Mouse (Mus musculus) liver, postnatal 0 days (tissue): Measurements from ENCODE around the gene Sirt7. TPM values are rescaled to one million over a fixed set of nuclear protein-coding genes. Genes with fewer than 3 reads are reported as not detected.
"Not testable (repeated sequence)": the region's sequence is repeated elsewhere in the genome, so short reads cannot be mapped to it uniquely, and the experiment has no call there.

Source experiments
- ATAC-seq: fragments of 200-750 bp; cut with Nextera tagmentation; 2 replicates; pipeline ENCODE4 v1.8.0; 2017; ENCODE audit warnings: mild to moderate bottlenecking, moderate library complexity
- DNase-seq: peaks from one replicate; pipeline ENCODE4 v3.0.0-alpha.2; 2016
- H3K27ac ChIP-seq: fragments of 300-500 bp; sonication (generic); 2 replicates; pipeline ENCODE4 v1.5.1; 2014; ENCODE audit warnings: antibody characterized with exemption, moderate library complexity, mild to moderate bottlenecking, low read depth
- H3K27me3 ChIP-seq: fragments of 300-500 bp; sonication (generic); 2 replicates; pipeline ENCODE4 v1.6.1; 2014; ENCODE audit warnings: low read length, control low read depth, mixed read lengths; ENCODE audit not compliant: insufficient read depth
- H3K36me3 ChIP-seq: fragments of 300-500 bp; sonication (generic); replicated peaks from 2 replicates; pipeline ENCODE4 v1.6.1; 2014; ENCODE audit warnings: mild to moderate bottlenecking, control low read depth, low read length, moderate library complexity, mixed read lengths; ENCODE audit not compliant: insufficient read depth
- H3K4me1 ChIP-seq: fragments of 300-500 bp; sonication (generic); 2 replicates; pipeline ENCODE4 v1.6.1; 2014; ENCODE audit warnings: antibody characterized with exemption, mild to moderate bottlenecking, control low read depth; ENCODE audit not compliant: insufficient read depth
- H3K4me2 ChIP-seq: fragments of 300-500 bp; sonication (generic); 2 replicates; pipeline ENCODE4 v1.6.1; 2014; ENCODE audit warnings: low read depth, mild to moderate bottlenecking, low read length, moderate library complexity, mixed read lengths
- H3K4me3 ChIP-seq: fragments of 300-500 bp; sonication (generic); 2 replicates; pipeline ENCODE4 v1.5.1; 2014; ENCODE audit warnings: low read depth, low read length
- H3K9ac ChIP-seq: fragments of 300-500 bp; sonication (generic); replicated peaks from 2 replicates; pipeline ENCODE4 v1.6.1; 2014; ENCODE audit warnings: mild to moderate bottlenecking, moderate library complexity
- H3K9me3 ChIP-seq: fragments of 300-500 bp; sonication (generic); 2 replicates; pipeline ENCODE4 v1.6.1; 2016; ENCODE audit warnings: mild to moderate bottlenecking, control low read depth, low read length, mixed read lengths
- CTCF ChIP-seq: sonication (generic); IDR thresholded peaks from 2 replicates; pipeline ENCODE4 v1.5.1; 2016; ENCODE audit warnings: antibody characterized with exemption, low read depth
- EP300 ChIP-seq: IDR thresholded peaks from 2 replicates; pipeline ENCODE4 v1.6.1; 2016; ENCODE audit warnings: antibody characterized with exemption, low read depth, mild to moderate bottlenecking
- WGBS: fragments of 180-500 bp; shearing (Covaris S2); extraction: QIAGEN DNeasy Blood & Tissue Kit; methylation state at CpG from one replicate; pipeline ENCODE4 v1.1.7; 2014; ENCODE audit not compliant: insufficient replicate concordance; 5-methylcytosine and 5-hydroxymethylcytosine counted together
- polyA plus RNA-seq: library from polyadenylated mRNA; unstranded; fragments of >200 nt; fragmentation: Nextera tagmentation; extraction: Ambion mirVana; gene quantifications from 2 replicates; pipeline ENCODE4 v1.2.1, GENCODE M21; 2015

Sirt7 gene
- polyA plus RNA-seq, 1 experiment from 2014 or later = 34.3 TPM

DNA sequence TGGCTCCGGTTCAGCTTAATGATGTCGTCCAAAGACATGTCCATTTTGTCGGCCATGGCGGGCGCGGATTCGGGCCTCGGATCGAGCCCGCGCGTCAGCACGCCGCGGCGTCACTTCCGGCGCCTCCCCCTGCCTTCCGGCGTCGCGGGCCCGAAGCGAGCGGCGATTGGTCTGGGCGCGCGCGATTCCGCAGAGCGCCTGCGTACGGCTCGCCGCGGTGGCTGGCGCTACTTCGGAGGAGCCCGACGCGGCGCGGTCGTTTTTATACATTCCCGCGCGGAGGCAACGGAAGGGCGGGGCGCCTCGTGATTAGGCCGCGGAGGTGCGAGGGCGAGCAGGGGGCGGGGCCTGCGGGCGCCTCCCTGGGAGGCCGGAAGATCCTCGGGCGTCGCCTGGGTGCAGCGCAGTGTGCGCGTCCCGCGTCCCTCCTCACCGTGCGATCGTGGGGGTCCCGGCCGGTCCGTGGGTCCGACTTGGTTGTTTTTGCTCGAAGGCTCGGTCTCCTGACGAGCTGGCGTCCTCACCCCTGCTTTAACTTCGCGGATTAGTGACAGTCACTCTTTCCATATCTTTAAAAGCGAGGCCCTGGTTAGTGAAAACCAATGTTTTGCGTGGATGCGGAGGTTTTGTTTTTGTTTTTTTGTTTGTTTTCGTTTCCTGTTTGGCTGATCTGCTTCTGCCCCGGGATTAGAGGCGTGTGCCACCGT lies 26.6 kb downstream of the Sirt7 start, which contains the start of the genes Alyref and Anapc11:
TSS of gene Alyref (minus strand) at position 83 of the 707 bp plus-strand sequence.
TSS of gene Anapc11 (plus strand) at position 139 of the 707 bp plus-strand sequence.
- TF ChIP-seq EP300 (no peak), CTCF (no peak)
- Histone ChIP-seq H3K36me3 (peaks cover 43% of the 10 kb centered on the region), H3K9ac (peak within 1 kb of the TSS; percentile 97), H3K27me3 (no peaks in the 10 kb centered on the region), H3K4me3 (peak within 1 kb of the TSS; percentile 93), H3K4me2 (peak within 1 kb of the TSS; percentile 82), H3K27ac (peak within 1 kb of the TSS; percentile 95), H3K9me3 (no peaks in the 10 kb centered on the region), H3K4me1 (peaks cover 32% of the 10 kb centered on the region)
- DNase-seq (peak; percentile 97), ATAC-seq (peak; percentile 98)
- 1% methylated on average over 59 of the region's 88 CpGs for WGBS

DNA sequence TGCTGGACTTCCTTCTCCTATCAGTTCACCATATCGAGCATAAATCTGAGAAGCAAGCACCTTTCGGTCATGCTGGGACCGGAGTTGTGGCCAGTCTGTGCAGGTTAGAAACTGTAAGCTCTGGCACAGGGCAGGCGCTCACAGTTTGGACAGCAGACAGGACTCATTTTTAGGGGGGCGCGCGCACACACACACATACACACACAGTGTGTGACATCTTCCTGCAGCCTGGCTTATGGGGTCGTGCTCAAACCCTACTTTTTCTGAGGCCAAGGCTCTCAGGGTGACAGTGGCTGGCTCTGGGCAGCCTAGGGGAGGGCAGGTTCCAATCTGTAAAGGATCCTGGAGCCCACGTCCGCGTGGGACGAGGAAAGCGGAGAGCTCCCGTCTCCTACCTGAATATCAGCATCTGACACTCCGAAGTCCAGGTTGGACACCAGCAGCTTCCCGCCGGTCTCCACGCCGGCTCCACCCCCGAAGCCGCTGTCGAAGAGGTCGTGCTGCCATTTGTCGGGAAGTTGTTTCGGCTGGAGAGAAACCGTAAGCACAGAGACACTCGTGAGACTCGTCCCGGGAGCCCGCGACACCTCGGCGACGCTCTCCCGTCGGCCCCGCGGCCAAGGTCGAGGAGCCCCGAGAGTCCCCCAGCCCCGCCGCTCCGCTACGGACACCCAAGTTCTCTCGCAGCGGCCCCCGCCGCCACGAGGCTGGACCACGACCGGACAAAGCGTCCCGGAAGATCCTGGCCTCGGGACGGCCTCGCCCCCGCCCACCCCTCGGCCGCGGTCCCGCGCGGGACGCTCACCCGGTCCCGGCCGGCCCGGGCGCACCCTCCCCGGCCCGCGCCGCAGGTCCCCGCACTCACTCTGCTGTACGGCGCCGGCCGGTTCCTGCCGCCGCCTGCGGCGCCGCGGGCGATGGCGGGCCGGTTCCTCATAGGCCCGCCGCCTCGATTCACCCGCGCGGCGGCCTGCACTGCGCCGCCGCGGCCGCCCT lies 27.5 kb downstream of the Sirt7 start:
- peak overlapping the region; percentile 93 for H3K4me3 ChIP-seq
- H3K4me2 ChIP-seq = peak overlapping the region; percentile 82
- 4% methylated on average over 73 of the region's 99 CpGs for WGBS
- no peaks in the 10 kb centered on the region for H3K27me3 ChIP-seq
- H3K27ac ChIP-seq = peak overlapping the region; percentile 95
- TF ChIP-seq EP300 (no peak), CTCF (no peak)
- H3K36me3 ChIP-seq = peaks cover 52% of the 10 kb centered on the region
- H3K4me1 ChIP-seq = peaks cover 30% of the 10 kb centered on the region
- peak overlapping the region; percentile 97 for H3K9ac ChIP-seq
- H3K9me3 ChIP-seq = no peaks in the 10 kb centered on the region
- ATAC-seq (peak; percentile 47), DNase-seq (peak; percentile 58)

DNA sequence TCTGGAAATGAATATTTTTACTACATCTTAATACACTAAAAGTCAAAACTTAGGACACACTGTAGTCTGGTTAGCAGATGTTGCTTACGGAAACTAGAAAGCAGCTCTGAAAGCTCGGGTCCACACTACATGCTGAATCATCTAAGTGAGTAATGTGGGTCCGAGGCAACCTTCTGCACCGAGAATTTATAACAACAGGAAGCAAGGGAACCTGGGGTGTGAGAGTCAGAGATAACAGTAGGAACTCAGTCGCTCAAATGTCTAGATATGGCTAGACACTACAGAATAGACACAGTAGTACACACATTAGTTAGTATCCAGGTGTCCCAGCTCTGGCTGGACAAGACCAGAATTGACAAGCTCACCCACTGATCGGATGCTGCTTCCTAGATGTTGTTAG lies 36.5 kb downstream of the Sirt7 start:
- Histone ChIP-seq H3K9me3 (no peaks in the 10 kb centered on the region), H3K4me3 (no peak overlapping the region), H3K36me3 (peaks cover 62% of the 10 kb centered on the region), H3K27ac (no peak overlapping the region), H3K9ac (no peak overlapping the region), H3K4me1 (no peaks in the 10 kb centered on the region), H3K27me3 (no peaks in the 10 kb centered on the region), H3K4me2 (no peak overlapping the region)
- DNase-seq (no peak), ATAC-seq (peak; percentile 53)
- WGBS = 45% methylated on average over 6 of the region's 6 CpGs
- TF ChIP-seq EP300 = no peak
- no peak for TF ChIP-seq CTCF

DNA sequence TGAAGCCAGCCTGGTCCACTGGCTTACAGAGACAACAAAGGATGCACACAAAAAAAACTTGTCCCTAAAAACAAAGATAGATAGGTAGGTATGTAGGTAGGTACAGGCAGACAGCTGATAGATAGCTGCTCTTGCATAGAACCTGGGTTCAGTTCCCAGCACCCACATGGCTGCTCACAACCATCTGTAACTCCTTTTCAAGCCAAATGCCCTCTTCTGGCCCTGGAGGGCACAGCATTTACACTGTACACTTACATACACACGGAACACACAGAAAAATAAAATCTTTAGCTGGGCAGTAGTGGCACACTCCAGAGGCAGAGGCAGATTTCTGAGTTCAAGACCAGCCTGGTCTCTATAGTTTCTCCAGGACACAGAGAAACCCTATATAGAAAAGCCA lies 41.1 kb downstream of the Sirt7 start:
- TF ChIP-seq EP300 (no peak), CTCF (no peak)
- DNase-seq (no peak), ATAC-seq (no peak)
- Histone ChIP-seq H3K27me3 (no peaks in the 10 kb centered on the region), H3K9ac (no peak overlapping the region), H3K36me3 (peaks cover 32% of the 10 kb centered on the region), H3K27ac (no peak overlapping the region), H3K4me1 (peaks cover 28% of the 10 kb centered on the region), H3K4me3 (no peak overlapping the region), H3K9me3 (no peaks in the 10 kb centered on the region), H3K4me2 (no peak overlapping the region)
- 88% methylated on average over 1 of the region's 1 CpGs for WGBS

DNA sequence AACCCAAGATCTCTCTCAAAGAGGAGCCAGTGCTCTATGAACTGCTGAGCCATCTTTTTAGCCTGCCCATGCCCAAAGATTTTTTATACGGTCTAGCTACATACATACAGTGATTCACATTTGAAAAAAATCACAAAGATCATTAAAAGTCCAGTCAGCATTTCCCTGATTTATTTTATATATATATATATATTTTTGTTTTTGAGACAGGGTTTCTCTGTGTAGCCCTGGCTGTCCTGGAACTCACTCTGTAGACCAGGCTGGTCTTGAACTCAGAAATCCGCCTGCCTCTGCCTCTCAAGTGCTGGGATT lies 42.1 kb downstream of the Sirt7 start:
- H3K9ac ChIP-seq, H3K4me2 ChIP-seq, H3K27ac ChIP-seq, H3K27me3 ChIP-seq, H3K4me3 ChIP-seq, H3K9me3 ChIP-seq, DNase-seq, ATAC-seq: not testable (repeated sequence)
- 80% methylated on average over 2 of the region's 2 CpGs for WGBS
- H3K4me1 ChIP-seq = peaks cover 38% of the 10 kb centered on the region
- H3K36me3 ChIP-seq = peaks cover 34% of the 10 kb centered on the region
